Mouse (Mus musculus): Measurements from ENCODE around the gene Cyp4v3. TPM values are rescaled to one million over a fixed set of nuclear protein-coding genes. Genes with fewer than 3 reads are reported as not detected.

The Cyp4v3 gene
- total and polyA plus RNA-seq, 3 experiments: not detected

GRCm38 (mm10) chr8:45321365-45321764 lies 11.7 kb downstream of the Cyp4v3 start:
- no peak overlapping the region for H3K9ac ChIP-seq (ENCODE audit: control insufficient read depth, low read depth, low read length, poor library complexity, severe bottlenecking)
- no peaks in the 10 kb centered on the region for H3K4me1 ChIP-seq (ENCODE audit: control insufficient read depth in 1 of 2, insufficient read depth in 2 of 2, low read length in 2 of 2)
- no peaks in the 10 kb centered on the region for H3K9me3 ChIP-seq (replicated peaks; ENCODE audit: insufficient read depth, low read length)
- H3K36me3 ChIP-seq (ENCODE audit: control insufficient read depth in 1 of 2, insufficient read depth in 2 of 2, low read length in 2 of 2): no peaks in the 10 kb centered on the region
- no peaks in the 10 kb centered on the region for H3K27me3 ChIP-seq (ENCODE audit: control insufficient read depth in 1 of 2, insufficient read depth in 2 of 2, low read length in 2 of 2)
- H3K79me2 ChIP-seq (ENCODE audit: control insufficient read depth, insufficient read depth, low read length, poor library complexity): no peaks in the 10 kb centered on the region
- DNase-seq (ENCODE audit: low read depth, low spot score): no peak
- H3K4me3 ChIP-seq (ENCODE audit: control insufficient read depth in 1 of 2, insufficient read depth in 1 of 2, low read depth in 2 of 2, low read length in 2 of 2): no peak overlapping the region
- TF ChIP-seq NELFE (IDR thresholded peaks at IDR 0.05; ENCODE audit: low read depth, low read length) (no peak), ZMIZ1 (IDR thresholded peaks at IDR 0.05; ENCODE audit: low read depth, low read length) (no peak), SMC3 (IDR thresholded peaks at IDR 0.05; ENCODE audit: low read depth, low read length) (no peak), ZNF384 (IDR thresholded peaks at IDR 0.05; ENCODE audit: low read depth, low read length) (no peak), POLR2AphosphoS5 (IDR thresholded peaks at IDR 0.05; ENCODE audit: borderline replicate concordance, low read depth, low read length) (no peak), E2F4 (IDR thresholded peaks at IDR 0.05; ENCODE audit: borderline replicate concordance, low read depth, low read length) (no peak), HCFC1 (IDR thresholded peaks at IDR 0.05; ENCODE audit: low read depth, low read length) (no peak), MYB (IDR thresholded peaks at IDR 0.05; ENCODE audit: low read depth, low read length) (no peak), GATA1 (IDR thresholded peaks at IDR 0.05; ENCODE audit: low read depth, low read length) (no peak), SIN3A (IDR thresholded peaks at IDR 0.05; ENCODE audit: low read length) (no peak), POLR2A (IDR thresholded peaks at IDR 0.05; ENCODE audit: control insufficient read depth in 1 of 2, insufficient read depth in 1 of 2, low read depth in 1 of 2, low read length in 2 of 2, poor library complexity in 1 of 2) (no peak), CHD1 (IDR thresholded peaks at IDR 0.05; ENCODE audit: low read depth, low read length) (no peak), MYC (IDR thresholded peaks at IDR 0.05; ENCODE audit: low read depth, low read length) (no peak)
- H3K27ac ChIP-seq (ENCODE audit: control insufficient read depth, low read depth, low read length): no peak overlapping the region

- Histone ChIP-seq H3K27ac (ENCODE audit: control insufficient read depth, low read depth, low read length) (no peak overlapping the region), H3K9ac (ENCODE audit: control insufficient read depth, low read depth, low read length, poor library complexity, severe bottlenecking) (no peak overlapping the region), H3K79me2 (ENCODE audit: control insufficient read depth, insufficient read depth, low read length, poor library complexity) (no peaks in the 10 kb centered on the region), H3K4me3 (ENCODE audit: control insufficient read depth in 1 of 2, insufficient read depth in 1 of 2, low read depth in 2 of 2, low read length in 2 of 2) (no peak overlapping the region), H3K4me1 (ENCODE audit: control insufficient read depth in 1 of 2, insufficient read depth in 2 of 2, low read length in 2 of 2) (no peaks in the 10 kb centered on the region), H3K36me3 (ENCODE audit: control insufficient read depth in 1 of 2, insufficient read depth in 2 of 2, low read length in 2 of 2) (no peaks in the 10 kb centered on the region), H3K9me3 (replicated peaks; ENCODE audit: insufficient read depth, low read length) (no peaks in the 10 kb centered on the region), H3K27me3 (ENCODE audit: control insufficient read depth in 1 of 2, insufficient read depth in 2 of 2, low read length in 2 of 2) (no peaks in the 10 kb centered on the region)
- TF ChIP-seq ZNF384 (IDR thresholded peaks at IDR 0.05; ENCODE audit: low read depth, low read length) (no peak), HCFC1 (IDR thresholded peaks at IDR 0.05; ENCODE audit: low read depth, low read length) (no peak), SIN3A (IDR thresholded peaks at IDR 0.05; ENCODE audit: low read length) (no peak), UBTF (IDR thresholded peaks at IDR 0.05; ENCODE audit: borderline replicate concordance, insufficient read depth, low read depth, low read length) (no peak), MYC (IDR thresholded peaks at IDR 0.05; ENCODE audit: low read depth, low read length) (no peak), MAX (IDR thresholded peaks at IDR 0.05; ENCODE audit: low read length) (no peak), MYB (IDR thresholded peaks at IDR 0.05; ENCODE audit: low read depth, low read length) (no peak), MAFK (IDR thresholded peaks at IDR 0.05; ENCODE audit: borderline replicate concordance, low read depth, low read length) (no peak), BHLHE40 (IDR thresholded peaks at IDR 0.05; ENCODE audit: borderline replicate concordance, low read depth, low read length) (no peak), ZC3H11A (IDR thresholded peaks at IDR 0.05; ENCODE audit: low read depth, low read length) (no peak), POLR2AphosphoS2 (IDR thresholded peaks at IDR 0.05; ENCODE audit: low read length) (no peak), JUND (IDR thresholded peaks at IDR 0.05; ENCODE audit: low read depth, low read length) (no peak), MAZ (IDR thresholded peaks at IDR 0.05; ENCODE audit: low read depth, low read length) (no peak), CHD2 (IDR thresholded peaks at IDR 0.05; ENCODE audit: low read length) (no peak), KAT2A (conservative IDR thresholded peaks at IDR 0.05; ENCODE audit: low read depth, low read length) (no peak), GATA1 (IDR thresholded peaks at IDR 0.05; ENCODE audit: low read depth, low read length) (no peak)
- no peak for DNase-seq (ENCODE audit: low read depth, low spot score)
Measured at GRCm38 (mm10) chr8:45320930-45321329, 12.1 kb downstream of the Cyp4v3 start.

Data from MEL (cell line).